Mouse (Mus musculus) retina, postnatal 1 day (tissue): ENCODE measurements around the gene 1810010H24Rik.
"Not testable (repeated sequence)": the region's sequence is repeated elsewhere in the genome, so short reads cannot be mapped to it uniquely, and the experiment has no call there.

Experiments used
- DNase-seq: peaks from one replicate; pipeline ENCODE4 v3.0.0-alpha.2; 2012

The 1810010H24Rik gene

GRCm38 (mm10) chr11:107045546-107045945 is 20.1 kb downstream of the 1810010H24Rik start:
- DNase-seq, result no peak

- DNase-seq, result no peak
Measured at GRCm38 (mm10) chr11:107046766-107047620, 21.5 kb downstream of the 1810010H24Rik start.

GRCm38 (mm10) chr11:107054870-107055269 is 29.4 kb downstream of the 1810010H24Rik start:
- no peak for DNase-seq

- DNase-seq, result no peak
Measured at GRCm38 (mm10) chr11:107057391-107057790, 31.9 kb downstream of the 1810010H24Rik start.

- not testable (repeated sequence) for DNase-seq
Measured at GRCm38 (mm10) chr11:107059634-107060033, 34.2 kb downstream of the 1810010H24Rik start.

GRCm38 (mm10) chr11:107060941-107061340 is 35.5 kb downstream of the 1810010H24Rik start:
- DNase-seq, result no peak

- DNase-seq, result no peak
Measured at GRCm38 (mm10) chr11:107063067-107063466, 37.6 kb downstream of the 1810010H24Rik start.

- peak; percentile 4 for DNase-seq
Measured at GRCm38 (mm10) chr11:107064590-107064989, 39.1 kb downstream of the 1810010H24Rik start.

GRCm38 (mm10) chr11:107065216-107065785 is 39.8 kb downstream of the 1810010H24Rik start:
- no peak for DNase-seq
